Mouse (Mus musculus): ENCODE results near the gene Gk5. TPM values are rescaled to one million over a fixed set of nuclear protein-coding genes. Genes with fewer than 3 reads are reported as not detected.

Gk5 gene
- total and polyA plus RNA-seq, 3 experiments: 2.0 to 2.4 (median 2.2) TPM

- peak; percentile 70; the same call in 1 of the 2 replicates for TF ChIP-seq ZMIZ1 (IDR thresholded peaks at IDR 0.05; ENCODE audit: low read depth, low read length)
Measured at GRCm38 (mm10) chr9:96118861-96119772, at the start of gene Gk5 (continued).

GRCm38 (mm10) chr9:96078752-96079315 is 40.3 kb upstream of the Gk5 start:
- Histone ChIP-seq H3K9ac (ENCODE audit: insufficient read depth, low read depth) (no peak overlapping the region), H3K4me2 (ENCODE audit: insufficient read depth, low read depth, poor library complexity, severe bottlenecking) (no peak overlapping the region), H3K36me3 (replicated peaks in 1 of 2; ENCODE audit: control insufficient read depth in 1 of 2, insufficient read depth in 1 of 2, low read length in 1 of 2) (no peaks in the 10 kb centered on the region), H3K4me3 (replicated peaks in 1 of 3; ENCODE audit: low read depth in 2 of 3, low read length in 2 of 3, poor library complexity in 1 of 3) (no peak overlapping the region), H3K79me2 (replicated peaks; ENCODE audit: control insufficient read depth, extremely low read depth, insufficient read depth, poor library complexity, severe bottlenecking) (no peaks in the 10 kb centered on the region), H3K4me1 (ENCODE audit: control insufficient read depth in 1 of 2, insufficient read depth in 2 of 2) (no peaks in the 10 kb centered on the region), H3K27me3 (replicated peaks) (peaks cover 4% of the 10 kb centered on the region), H3K9me3 (replicated peaks; ENCODE audit: low read length) (no peaks in the 10 kb centered on the region), H3K27ac (ENCODE audit: insufficient read depth, low read depth) (no peak overlapping the region)
- in situ Hi-C loops (cut with MboI; ENCODE audit: low pct_ligation_motif_present, low pct_unique_long_range_greater_than_20kb, low sequenced_read_pairs) (no loop called here), dilution Hi-C loops (cut with MboI; ENCODE audit: extremely low pct_ligation_motif_present, extremely low pct_unique_long_range_greater_than_20kb, low sequenced_read_pairs) (no loop called here)
- no peak for DNase-seq (ENCODE audit: extremely low read depth)
- no peak for TF ChIP-seq KAT2A (IDR thresholded peaks at IDR 0.05; ENCODE audit: insufficient replicate concordance, low read length)
- no peak for TF ChIP-seq NRF1 (IDR thresholded peaks at IDR 0.05; ENCODE audit: low read depth, low read length)
- no peak for TF ChIP-seq TBP (conservative IDR thresholded peaks at IDR 0.05; ENCODE audit: low read depth, low read length)
- TF ChIP-seq ZC3H11A (IDR thresholded peaks at IDR 0.05; ENCODE audit: low read depth, low read length): no peak
- TF ChIP-seq SMC3 (IDR thresholded peaks at IDR 0.05; ENCODE audit: low read depth, low read length): no peak
- no peak for TF ChIP-seq CTCF (conservative IDR thresholded peaks at IDR 0.05 in 1 of 2, IDR thresholded peaks at IDR 0.05 in 1 of 2; ENCODE audit: low read depth in 2 of 2, low read length in 2 of 2)
- TF ChIP-seq CHD1 (IDR thresholded peaks at IDR 0.05; ENCODE audit: low read depth, low read length): no peak
- no peak for TF ChIP-seq MEF2A (IDR thresholded peaks at IDR 0.05; ENCODE audit: borderline replicate concordance, low read depth, low read length)
- TF ChIP-seq ZMIZ1 (IDR thresholded peaks at IDR 0.05; ENCODE audit: low read depth, low read length): no peak
- TF ChIP-seq MAZ (IDR thresholded peaks at IDR 0.05; ENCODE audit: low read depth, low read length): no peak
- TF ChIP-seq NELFE (IDR thresholded peaks at IDR 0.05; ENCODE audit: low read depth, low read length): no peak

GRCm38 (mm10) chr9:96085293-96085692 is 33.9 kb upstream of the Gk5 start:
- Histone ChIP-seq H3K36me3 (replicated peaks in 1 of 2; ENCODE audit: control insufficient read depth in 1 of 2, insufficient read depth in 1 of 2, low read length in 1 of 2) (no peaks in the 10 kb centered on the region), H3K4me2 (ENCODE audit: insufficient read depth, low read depth, poor library complexity, severe bottlenecking) (no peak overlapping the region), H3K4me3 (replicated peaks in 1 of 3; ENCODE audit: low read depth in 2 of 3, low read length in 2 of 3, poor library complexity in 1 of 3) (no peak overlapping the region), H3K27me3 (replicated peaks) (no peaks in the 10 kb centered on the region), H3K27ac (ENCODE audit: insufficient read depth, low read depth) (no peak overlapping the region), H3K9me3 (replicated peaks; ENCODE audit: low read length) (no peaks in the 10 kb centered on the region), H3K4me1 (ENCODE audit: control insufficient read depth in 1 of 2, insufficient read depth in 2 of 2) (no peaks in the 10 kb centered on the region), H3K79me2 (replicated peaks; ENCODE audit: control insufficient read depth, extremely low read depth, insufficient read depth, poor library complexity, severe bottlenecking) (no peaks in the 10 kb centered on the region), H3K9ac (ENCODE audit: insufficient read depth, low read depth) (no peak overlapping the region)
- in situ Hi-C loops (cut with MboI; ENCODE audit: low pct_ligation_motif_present, low pct_unique_long_range_greater_than_20kb, low sequenced_read_pairs) (no loop called here), dilution Hi-C loops (cut with MboI; ENCODE audit: extremely low pct_ligation_motif_present, extremely low pct_unique_long_range_greater_than_20kb, low sequenced_read_pairs) (no loop called here)
- DNase-seq (ENCODE audit: extremely low read depth): no peak
- TF ChIP-seq ZNF384 (IDR thresholded peaks at IDR 0.05; ENCODE audit: low read depth, low read length) (no peak), CHD1 (IDR thresholded peaks at IDR 0.05; ENCODE audit: low read depth, low read length) (no peak), ZKSCAN1 (IDR thresholded peaks at IDR 0.05; ENCODE audit: borderline replicate concordance, low read depth, low read length) (no peak), MYC (IDR thresholded peaks at IDR 0.05; ENCODE audit: low read depth, low read length) (no peak), POLR2A (IDR thresholded peaks at IDR 0.05; ENCODE audit: low read depth, low read length) (no peak), CTCF (conservative IDR thresholded peaks at IDR 0.05 in 1 of 2, IDR thresholded peaks at IDR 0.05 in 1 of 2; ENCODE audit: low read depth in 2 of 2, low read length in 2 of 2) (no peak), IRF4 (IDR thresholded peaks at IDR 0.05; ENCODE audit: low read depth, low read length) (no peak), UBTF (IDR thresholded peaks at IDR 0.05; ENCODE audit: low read depth, low read length) (no peak), RCOR1 (conservative IDR thresholded peaks at IDR 0.05; ENCODE audit: low read depth, low read length) (no peak), MXI1 (IDR thresholded peaks at IDR 0.05; ENCODE audit: low read depth, low read length) (no peak), ZC3H11A (IDR thresholded peaks at IDR 0.05; ENCODE audit: low read depth, low read length) (no peak), NRF1 (IDR thresholded peaks at IDR 0.05; ENCODE audit: low read depth, low read length) (no peak)

Measured in CH12.LX (cell line).